Mouse (Mus musculus) spleen, adult 2 months (tissue): ENCODE measurements around the gene Gm48551. TPM values are rescaled to one million over a fixed set of nuclear protein-coding genes. Genes with fewer than 3 reads are reported as not detected.

Experiments
- DNase-seq, 2 experiments: peaks; one replicate each; pipeline versions ENCODE4 v3.0.0 to v3.0.0-alpha.2; 2012 to 2021; ENCODE audit warnings: low spot score in 2 of 2, low read depth in 1 of 2
- H3K27ac ChIP-seq: fragments of 200-500 bp; 2 replicates; pipeline ENCODE4 v1.5.1; 2012; ENCODE audit warnings: low read length, inconsistent platforms; ENCODE audit not compliant: insufficient read depth
- H3K27me3 ChIP-seq: fragments of 200-500 bp; 2 replicates; pipeline ENCODE4 v1.6.1; 2012; ENCODE audit warnings: mild to moderate bottlenecking, moderate library complexity, low read length, inconsistent platforms; ENCODE audit not compliant: control insufficient read depth, insufficient read depth
- H3K36me3 ChIP-seq: fragments of 200-500 bp; 2 replicates; pipeline ENCODE4 v1.6.1; 2012; ENCODE audit warnings: mild to moderate bottlenecking, low read length, inconsistent platforms; ENCODE audit not compliant: control insufficient read depth, insufficient read depth
- H3K4me1 ChIP-seq: fragments of 200-500 bp; 2 replicates; pipeline ENCODE4 v1.6.1; 2011; ENCODE audit warnings: inconsistent platforms; ENCODE audit not compliant: control insufficient read depth, insufficient read depth, insufficient read length
- H3K4me3 ChIP-seq: fragments of 200-500 bp; 2 replicates; pipeline ENCODE4 v1.5.1; 2011; ENCODE audit warnings: mild to moderate bottlenecking, inconsistent platforms; ENCODE audit not compliant: insufficient read depth, insufficient read length; ENCODE audit errors: extremely low read depth
- CTCF ChIP-seq: fragments of 200-500 bp; IDR thresholded peaks from 2 replicates; pipeline ENCODE4 v1.5.1; 2011; ENCODE audit warnings: mild to moderate bottlenecking, inconsistent platforms; ENCODE audit not compliant: insufficient read depth, insufficient read length, insufficient replicate concordance; ENCODE audit errors: extremely low read depth
- POLR2A ChIP-seq: fragments of 200-500 bp; IDR thresholded peaks from 2 replicates; pipeline ENCODE4 v1.6.1; 2011; ENCODE audit warnings: low read depth, low read length, inconsistent platforms
- WGBS: fragments of 180-500 bp; shearing (Covaris S2); methylation state at CpG from one replicate; pipeline ENCODE4 v1.1.7; 2018; 5-methylcytosine and 5-hydroxymethylcytosine counted together
- polyA plus RNA-seq: library from polyadenylated mRNA; depleted of rRNA; stranded (reverse); fragments of >200 nt; gene quantifications from 2 replicates; pipeline ENCODE4 v1.2.3, GENCODE M21; 2012

Gm48551 gene
- polyA plus RNA-seq, 1 experiment, result 2.3 TPM

DNA sequence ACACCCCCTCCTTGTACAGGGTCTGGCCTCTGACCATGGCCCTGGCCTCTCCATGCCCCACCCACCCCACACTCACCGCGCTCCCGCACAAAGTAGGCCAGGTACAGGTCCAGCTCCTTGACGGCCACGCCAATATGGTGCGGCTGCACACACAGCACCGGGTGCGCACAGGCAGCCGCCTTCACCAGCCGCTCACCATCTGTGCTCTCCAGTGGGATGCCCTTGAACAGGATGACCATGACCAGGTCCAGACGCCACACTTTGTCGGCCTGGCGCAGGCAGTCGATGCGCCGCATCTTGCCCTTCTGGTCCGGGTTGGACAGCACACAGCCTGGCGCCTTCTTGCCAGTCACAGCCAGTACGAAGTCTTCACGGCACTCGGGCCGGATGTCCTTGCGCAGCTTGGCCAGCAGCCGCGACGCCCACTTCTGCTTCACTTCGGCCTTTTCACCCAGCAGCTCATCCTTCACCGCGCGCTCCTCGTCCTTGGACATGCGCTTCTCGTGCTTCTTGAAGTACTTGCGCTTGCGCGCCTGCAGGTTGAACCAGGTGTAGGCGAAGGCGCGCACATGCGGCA is 36.0 kb downstream of the Gm48551 start:
- 96% methylated on average over 40 of the region's 40 CpGs for WGBS
- H3K27me3 ChIP-seq, result no peaks in the 10 kb centered on the region
- H3K36me3 ChIP-seq, result 0 out of 2 replicates have a peak, but pooled peaks cover 2% of the 10 kb centered on the region
- no peak overlapping the region for H3K27ac ChIP-seq
- no peak overlapping the region for H3K4me3 ChIP-seq
- H3K4me1 ChIP-seq, result peaks cover 4% of the 10 kb centered on the region
- DNase-seq, result peak in 1 of 2 experiments; percentile 3
- TF ChIP-seq POLR2A, result no peak
- TF ChIP-seq CTCF, result no peak

DNA sequence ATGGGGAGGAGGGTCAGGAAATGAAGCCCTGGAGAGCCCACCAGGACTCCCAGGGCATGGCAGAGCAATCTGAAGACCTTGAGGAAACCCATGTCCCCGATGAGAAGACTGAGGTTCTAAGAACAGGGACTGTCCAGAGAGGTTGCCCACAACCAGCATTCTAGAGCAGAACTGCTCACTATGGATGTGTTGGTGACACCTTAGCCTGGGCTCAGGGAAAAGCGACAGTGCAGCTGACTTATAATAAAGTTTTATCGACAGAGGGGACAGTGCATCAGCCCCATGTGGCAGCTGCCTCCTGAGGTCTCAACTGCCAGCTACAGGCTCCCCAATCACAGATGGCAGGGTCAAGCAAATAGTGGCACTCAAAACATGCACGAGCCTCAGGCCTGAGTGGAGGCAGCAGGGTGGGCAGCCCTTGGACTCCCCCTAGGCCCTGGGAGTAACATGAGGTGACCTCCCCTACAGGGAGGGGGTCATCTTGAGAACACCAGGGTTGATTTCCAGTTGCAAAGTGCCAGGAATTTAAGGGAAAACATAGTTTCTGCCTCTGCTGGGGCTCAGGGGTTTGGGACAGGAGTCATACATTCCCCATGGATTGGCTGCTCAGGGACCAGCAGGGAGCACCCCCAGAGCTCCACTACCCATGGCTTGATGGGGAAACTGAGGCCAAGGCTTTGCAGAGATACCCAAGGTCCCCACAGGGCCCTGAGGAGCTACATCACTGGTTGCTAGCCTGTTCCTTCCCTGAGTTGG is 37.0 kb downstream of the Gm48551 start:
- WGBS, result 82% methylated on average over 4 of the region's 4 CpGs
- peak in 1 of 2 experiments; percentile 2 for DNase-seq
- TF ChIP-seq CTCF (no peak), POLR2A (no peak)
- Histone ChIP-seq H3K4me3 (no peak overlapping the region), H3K27ac (no peak overlapping the region), H3K36me3 (0 out of 2 replicates have a peak, but pooled peaks cover 2% of the 10 kb centered on the region), H3K27me3 (no peaks in the 10 kb centered on the region), H3K4me1 (peaks cover 7% of the 10 kb centered on the region)

DNA sequence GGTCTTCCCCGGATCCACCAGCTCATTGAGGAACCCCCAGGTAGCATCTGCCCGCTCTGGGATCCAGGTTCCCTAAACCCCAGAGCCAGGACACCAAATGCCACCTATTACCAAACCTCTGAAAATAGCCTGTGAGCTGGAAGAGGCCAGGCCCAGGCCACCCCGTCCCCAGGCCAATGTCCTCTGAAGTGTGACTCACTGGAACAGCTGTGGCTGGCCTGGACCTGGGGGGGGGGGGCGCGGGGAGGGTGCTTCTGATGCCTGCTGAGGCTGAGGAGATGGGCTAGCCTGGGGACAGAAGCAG is 37.5 kb downstream of the Gm48551 start:
- 73% methylated on average over 5 of the region's 5 CpGs for WGBS
- no peak overlapping the region for H3K27ac ChIP-seq
- H3K4me1 ChIP-seq, result peaks cover 11% of the 10 kb centered on the region
- TF ChIP-seq CTCF (no peak), POLR2A (no peak)
- H3K4me3 ChIP-seq, result no peak overlapping the region
- no peaks in the 10 kb centered on the region; the same call in 1 of the 2 replicates for H3K27me3 ChIP-seq
- H3K36me3 ChIP-seq, result 0 out of 2 replicates have a peak, but pooled peaks cover 2% of the 10 kb centered on the region
- DNase-seq, result no peak

DNA sequence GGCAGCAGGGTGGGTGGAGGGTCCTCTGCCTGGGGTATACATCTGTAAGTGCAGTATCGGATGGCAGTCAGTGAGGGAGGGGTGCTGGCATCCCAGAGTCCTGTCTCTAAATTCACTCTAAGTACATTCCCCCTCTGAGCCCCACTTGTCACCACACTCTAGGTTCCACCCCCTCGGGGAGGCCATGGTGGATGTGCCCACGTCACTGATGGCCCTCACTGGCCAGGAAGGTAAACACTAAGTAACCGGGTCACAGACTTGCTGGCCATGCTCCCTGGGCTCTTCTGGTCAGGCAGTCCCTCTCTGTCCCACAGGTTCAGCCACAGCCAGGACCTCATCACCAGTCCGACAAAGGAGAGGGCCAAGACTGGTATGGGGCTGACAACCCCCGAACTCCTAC is 37.9 kb downstream of the Gm48551 start:
- DNase-seq, result no peak
- Histone ChIP-seq H3K27ac (no peak overlapping the region), H3K27me3 (peaks cover 4% of the 10 kb centered on the region), H3K4me1 (peaks cover 8% of the 10 kb centered on the region; the same call in 1 of the 2 replicates), H3K36me3 (0 out of 2 replicates have a peak, but pooled peaks cover 2% of the 10 kb centered on the region), H3K4me3 (no peak overlapping the region)
- WGBS, result 87% methylated on average over 6 of the region's 6 CpGs
- TF ChIP-seq CTCF, result no peak
- no peak for TF ChIP-seq POLR2A

DNA sequence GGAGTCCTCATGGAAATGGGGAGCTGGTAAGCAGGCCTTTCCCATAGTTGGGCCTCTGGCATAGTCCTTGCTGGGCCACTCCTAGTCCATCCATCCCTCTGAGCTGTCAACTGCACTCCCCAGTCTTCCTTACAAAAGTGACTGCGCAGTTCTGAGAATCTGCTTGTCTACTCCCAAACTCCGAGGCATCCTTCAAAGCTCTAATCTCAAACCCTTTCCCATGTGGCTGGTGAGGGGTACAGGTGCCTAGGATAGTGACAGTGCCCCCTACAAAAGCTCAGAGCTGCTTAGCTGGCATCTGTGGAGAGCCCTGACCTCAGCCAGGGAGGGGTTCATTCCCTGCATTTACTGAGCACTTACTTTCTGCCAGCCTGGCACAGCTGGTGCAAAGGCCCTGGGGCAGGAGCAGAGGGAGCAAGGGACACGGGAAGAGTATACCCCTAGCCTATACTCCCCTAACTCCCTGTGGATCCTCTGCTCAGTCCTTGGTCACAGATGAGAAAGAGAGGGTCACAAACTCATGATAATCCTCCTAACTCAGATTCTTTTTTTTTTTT is 38.5 kb downstream of the Gm48551 start:
- DNase-seq, result peak in 1 of 2 experiments; percentile 2
- 83% methylated on average over 3 of the region's 3 CpGs for WGBS
- peaks cover 5% of the 10 kb centered on the region for H3K27me3 ChIP-seq
- H3K4me3 ChIP-seq, result no peak overlapping the region
- H3K36me3 ChIP-seq, result 0 out of 2 replicates have a peak, but pooled peaks cover under 1% of the 10 kb centered on the region
- peaks cover 8% of the 10 kb centered on the region; the same call in 1 of the 2 replicates for H3K4me1 ChIP-seq
- no peak overlapping the region for H3K27ac ChIP-seq
- no peak for TF ChIP-seq POLR2A
- TF ChIP-seq CTCF, result no peak

DNA sequence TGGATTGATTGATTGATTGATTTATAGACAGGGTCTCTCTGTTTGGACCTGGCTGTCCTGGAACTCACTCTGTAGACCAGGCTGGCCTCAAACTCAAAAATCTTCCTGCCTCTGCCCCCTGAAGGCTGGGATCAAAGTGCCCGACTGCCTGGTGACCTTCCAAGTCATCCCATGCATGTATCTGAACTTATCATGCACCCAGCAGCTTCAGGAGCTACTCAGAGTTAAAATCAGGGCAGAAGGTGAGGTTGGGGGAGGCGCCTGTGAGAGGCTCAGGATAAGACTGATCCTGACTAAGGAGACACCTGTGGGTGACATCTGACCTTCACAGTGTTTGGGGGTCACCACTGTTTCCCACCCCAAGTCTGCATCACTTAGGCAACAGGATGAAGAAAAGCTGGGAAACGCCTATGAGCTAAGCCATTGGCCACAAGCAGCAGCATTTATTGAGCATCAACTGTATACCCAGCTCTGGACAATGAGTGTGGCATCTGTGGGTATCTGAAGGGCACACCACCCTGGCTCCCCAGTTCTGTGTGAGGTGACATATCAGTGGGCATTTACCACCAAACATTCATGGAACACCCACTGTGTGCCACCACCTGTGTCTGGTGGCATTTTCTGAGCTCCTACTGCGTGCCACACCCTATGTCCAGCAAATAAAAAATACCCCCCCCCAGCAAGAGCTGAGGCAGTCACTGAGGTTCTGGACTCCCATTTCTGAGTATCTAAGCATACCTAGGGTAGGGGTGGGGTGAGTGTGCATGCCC is 39.4 kb downstream of the Gm48551 start:
- TF ChIP-seq POLR2A (no peak), CTCF (no peak)
- Histone ChIP-seq H3K27me3 (peaks cover 5% of the 10 kb centered on the region), H3K36me3 (no peaks in the 10 kb centered on the region), H3K4me1 (peaks cover 8% of the 10 kb centered on the region; the same call in 1 of the 2 replicates), H3K4me3 (no peak overlapping the region), H3K27ac (no peak overlapping the region)
- 76% methylated on average over 4 of the region's 4 CpGs for WGBS
- peak in 1 of 2 experiments; percentile 2 for DNase-seq
